Mouse (Mus musculus) midbrain, embryonic 12.5 days (tissue): Measurements from ENCODE around the gene Mbip. TPM values are rescaled to one million over a fixed set of nuclear protein-coding genes. Genes with fewer than 3 reads are reported as not detected.

ENCODE experiments used
- ATAC-seq: fragments of 200-750 bp; cut with Nextera tagmentation; 2 replicates; pipeline ENCODE4 v1.8.0; 2017; ENCODE audit warnings: low read depth, moderate TSS enrichment, moderate library complexity; ENCODE audit not compliant: low FRiP score
- H3K27ac ChIP-seq: fragments of 300-500 bp; sonication (generic); replicated peaks from 2 replicates; pipeline ENCODE4 v1.5.1; 2016; ENCODE audit warnings: mild to moderate bottlenecking
- H3K27me3 ChIP-seq: fragments of 300-500 bp; sonication (generic); 2 replicates; pipeline ENCODE4 v1.6.1; 2016; ENCODE audit warnings: mild to moderate bottlenecking
- H3K36me3 ChIP-seq: fragments of 300-500 bp; sonication (generic); 2 replicates; pipeline ENCODE4 v1.6.1; 2016
- H3K4me1 ChIP-seq: fragments of 300-500 bp; sonication (generic); 2 replicates; pipeline ENCODE4 v1.6.1; 2016
- H3K4me2 ChIP-seq: fragments of 300-500 bp; sonication (generic); replicated peaks from 2 replicates; pipeline ENCODE4 v1.6.1; 2016; ENCODE audit warnings: mild to moderate bottlenecking, moderate library complexity
- H3K4me3 ChIP-seq: fragments of 300-500 bp; sonication (generic); 2 replicates; pipeline ENCODE4 v1.5.1; 2016; ENCODE audit warnings: mild to moderate bottlenecking
- H3K9ac ChIP-seq: fragments of 300-500 bp; sonication (generic); replicated peaks from 2 replicates; pipeline ENCODE4 v1.6.1; 2016; ENCODE audit warnings: mild to moderate bottlenecking, moderate library complexity
- H3K9me3 ChIP-seq: fragments of 300-500 bp; sonication (generic); 2 replicates; pipeline ENCODE4 v1.6.1; 2016; ENCODE audit warnings: mild to moderate bottlenecking
- WGBS: fragments of 180-500 bp; shearing (Covaris S2); methylation state at CpG from one replicate; pipeline ENCODE4 v1.1.7; 2016; 5-methylcytosine and 5-hydroxymethylcytosine counted together
- polyA plus RNA-seq: library from polyadenylated mRNA; unstranded; fragments of >200 nt; fragmentation: Nextera tagmentation; extraction: Ambion mirVana; gene quantifications from 2 replicates; pipeline ENCODE4 v1.2.1, GENCODE M21; 2016

Mbip gene
- polyA plus RNA-seq = 47.6 and 49.3 TPM in 2 replicates

GRCm38 (mm10) chr12:56345367-56346089 is at the start of gene Mbip:
Gene Mbip (minus strand): TSS chr12:56345894.
- Histone ChIP-seq H3K9me3 (no peaks in the 10 kb centered on the region), H3K36me3 (no peaks in the 10 kb centered on the region), H3K27me3 (no peaks in the 10 kb centered on the region), H3K4me1 (peaks cover 4% of the 10 kb centered on the region; the same call in 1 of the 2 replicates), H3K4me3 (peak within 1 kb of the TSS; percentile 92), H3K4me2 (peak within 1 kb of the TSS; percentile 68), H3K9ac (peak within 1 kb of the TSS; percentile 88), H3K27ac (peak within 1 kb of the TSS; percentile 75)
- peak; percentile 100 for ATAC-seq
- 0% methylated on average over 37 of the region's 37 CpGs for WGBS

- peak; percentile 56; the same call in 1 of the 2 replicates for ATAC-seq
- H3K9ac ChIP-seq = no peak overlapping the region
- H3K36me3 ChIP-seq = no peaks in the 10 kb centered on the region
- H3K9me3 ChIP-seq = no peaks in the 10 kb centered on the region
- peaks cover 15% of the 10 kb centered on the region for H3K4me1 ChIP-seq
- WGBS = 45% methylated on average over 7 of the region's 7 CpGs
- H3K4me3 ChIP-seq = no peak overlapping the region
- H3K4me2 ChIP-seq = 0 out of 2 replicates have a peak overlapping the region, but pooled peaks have one; percentile 1
- no peak overlapping the region for H3K27ac ChIP-seq
- H3K27me3 ChIP-seq = peaks cover 5% of the 10 kb centered on the region; the same call in 1 of the 2 replicates
Observed at GRCm38 (mm10) chr12:56387647-56388205, 42.0 kb upstream of the Mbip start.

GRCm38 (mm10) chr12:56386955-56387646 is 41.4 kb upstream of the Mbip start:
- peaks cover 5% of the 10 kb centered on the region; the same call in 1 of the 2 replicates for H3K27me3 ChIP-seq

DNA sequence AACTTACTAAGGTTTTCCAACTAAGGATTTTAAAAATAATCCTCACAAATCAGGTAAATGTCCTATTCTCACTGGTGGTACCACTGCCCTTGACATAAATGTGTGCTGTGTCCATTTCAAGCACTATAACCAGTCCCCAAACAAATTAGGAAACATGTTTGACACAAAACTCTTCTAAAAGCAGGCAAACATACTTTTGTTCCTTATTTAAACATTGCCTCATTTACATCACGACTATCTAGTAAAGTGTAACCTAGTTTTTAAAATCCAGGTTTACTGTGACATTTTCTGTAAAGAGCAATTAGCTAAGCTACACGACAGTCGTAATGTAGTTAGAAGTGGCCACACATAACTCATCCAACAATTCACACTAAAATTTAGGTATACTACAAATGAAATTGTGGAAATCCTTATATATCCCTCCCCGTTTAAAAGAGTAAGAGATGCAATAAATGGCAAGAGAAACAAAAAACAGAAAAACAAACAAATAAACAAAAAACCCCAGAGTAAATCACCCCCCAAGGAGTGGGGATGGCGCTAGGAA is 851 bp downstream of the Mbip start:
- H3K4me2 ChIP-seq = peak overlapping the region; percentile 68
- H3K36me3 ChIP-seq = no peaks in the 10 kb centered on the region
- no peak overlapping the region for H3K27ac ChIP-seq
- no peak for ATAC-seq
- H3K4me1 ChIP-seq = peaks cover 4% of the 10 kb centered on the region; the same call in 1 of the 2 replicates
- 5% methylated on average over 5 of the region's 5 CpGs for WGBS
- no peaks in the 10 kb centered on the region for H3K27me3 ChIP-seq
- no peaks in the 10 kb centered on the region for H3K9me3 ChIP-seq
- H3K4me3 ChIP-seq = peak overlapping the region; percentile 92
- peak overlapping the region; percentile 88 for H3K9ac ChIP-seq

More at GRCm38 (mm10) chr12:56386955-56387646, 41.4 kb upstream of the Mbip start:
- 27% methylated on average over 6 of the region's 6 CpGs for WGBS
- H3K36me3 ChIP-seq = no peaks in the 10 kb centered on the region
- 0 out of 2 replicates have a peak overlapping the region, but pooled peaks have one; percentile 1 for H3K4me2 ChIP-seq
- no peak overlapping the region for H3K4me3 ChIP-seq
- H3K9me3 ChIP-seq = no peaks in the 10 kb centered on the region
- H3K27ac ChIP-seq = peak overlapping the region; percentile 7; the same call in 1 of the 2 replicates
- H3K9ac ChIP-seq = no peak overlapping the region
- H3K4me1 ChIP-seq = peaks cover 15% of the 10 kb centered on the region
- ATAC-seq = peak; percentile 54; the same call in 1 of the 2 replicates

GRCm38 (mm10) chr12:56339295-56340056 is 6.2 kb downstream of the Mbip start:
- H3K9me3 ChIP-seq = no peaks in the 10 kb centered on the region
- H3K27ac ChIP-seq = no peak overlapping the region
- H3K9ac ChIP-seq = no peak overlapping the region
- peaks cover 21% of the 10 kb centered on the region for H3K36me3 ChIP-seq
- H3K27me3 ChIP-seq = no peaks in the 10 kb centered on the region
- ATAC-seq = no peak
- 76% methylated on average over 8 of the region's 8 CpGs for WGBS
- no peak overlapping the region for H3K4me2 ChIP-seq
- H3K4me3 ChIP-seq = no peak overlapping the region
- H3K4me1 ChIP-seq = peaks cover 5% of the 10 kb centered on the region

DNA sequence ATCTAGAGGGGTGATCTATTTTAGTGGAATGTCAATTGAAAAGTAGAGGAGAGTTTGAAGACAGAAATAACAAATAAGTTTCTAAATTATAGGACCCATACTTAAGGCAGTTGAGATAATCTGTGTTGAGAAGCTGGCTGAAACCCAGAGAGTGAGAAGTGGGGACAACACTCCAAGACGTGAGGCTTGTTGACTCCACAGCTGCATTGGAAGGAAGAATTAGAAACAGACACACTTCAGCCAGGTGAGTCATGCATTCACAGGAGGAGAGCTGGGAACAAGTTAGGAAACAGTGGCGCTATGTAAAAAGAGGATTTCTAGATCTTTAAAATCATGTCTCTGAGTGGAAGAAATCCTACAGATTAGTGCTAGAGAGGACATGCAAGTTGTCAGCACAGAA is 12.2 kb downstream of the Mbip start:
- no peak for ATAC-seq
- Histone ChIP-seq H3K27ac (no peak overlapping the region), H3K9ac (no peak overlapping the region), H3K4me2 (no peak overlapping the region), H3K4me3 (no peak overlapping the region), H3K4me1 (no peaks in the 10 kb centered on the region), H3K9me3 (no peaks in the 10 kb centered on the region), H3K27me3 (no peaks in the 10 kb centered on the region), H3K36me3 (peaks cover 64% of the 10 kb centered on the region)
- 91% methylated on average over 2 of the region's 2 CpGs for whole genome bisulfite sequencing

GRCm38 (mm10) chr12:56332475-56332874 is 13.2 kb downstream of the Mbip start:
- Histone ChIP-seq H3K36me3 (peaks cover 71% of the 10 kb centered on the region), H3K9me3 (no peaks in the 10 kb centered on the region), H3K27me3 (no peaks in the 10 kb centered on the region), H3K4me2 (no peak overlapping the region), H3K27ac (no peak overlapping the region), H3K9ac (no peak overlapping the region), H3K4me3 (no peak overlapping the region), H3K4me1 (no peaks in the 10 kb centered on the region)
- 96% methylated on average over 3 of the region's 3 CpGs for WGBS
- ATAC-seq = no peak

DNA sequence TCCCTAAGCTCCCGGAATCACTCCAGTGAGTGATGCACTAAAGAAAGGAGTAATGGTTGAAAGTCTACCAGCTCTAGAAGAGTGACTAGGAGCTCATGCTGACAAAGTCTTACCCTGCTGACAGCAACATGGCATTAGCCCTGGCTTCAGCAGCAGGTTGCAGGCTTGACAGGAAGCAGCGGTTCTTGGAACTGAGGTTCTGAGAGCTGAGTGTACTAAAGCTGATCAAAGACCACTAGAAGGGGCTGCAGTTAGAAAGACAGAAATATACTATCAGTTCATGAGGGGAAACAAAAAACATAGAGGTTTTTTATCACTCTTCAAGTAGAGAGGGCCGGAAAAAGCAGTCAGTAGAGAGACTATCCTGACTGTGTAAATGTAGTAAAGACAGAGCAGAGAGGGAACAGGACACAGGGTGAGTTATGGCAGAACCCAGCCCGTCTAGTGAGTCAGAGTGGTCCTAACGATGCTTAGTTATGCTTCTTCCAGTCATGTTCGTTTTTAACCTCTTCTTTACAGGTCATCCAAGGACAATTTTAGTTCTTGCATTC is 18.2 kb downstream of the Mbip start:
- Histone ChIP-seq H3K4me3 (no peak overlapping the region), H3K9me3 (no peaks in the 10 kb centered on the region), H3K27ac (no peak overlapping the region), H3K9ac (no peak overlapping the region), H3K4me1 (no peaks in the 10 kb centered on the region), H3K27me3 (no peaks in the 10 kb centered on the region), H3K4me2 (no peak overlapping the region), H3K36me3 (peaks cover 50% of the 10 kb centered on the region)
- ATAC-seq = no peak
- WGBS = 93% methylated on average over 6 of the region's 6 CpGs

- ATAC-seq = no peak
- Histone ChIP-seq H3K27ac (no peak overlapping the region), H3K4me2 (no peak overlapping the region), H3K27me3 (no peaks in the 10 kb centered on the region), H3K9ac (no peak overlapping the region), H3K4me1 (no peaks in the 10 kb centered on the region), H3K4me3 (no peak overlapping the region), H3K9me3 (no peaks in the 10 kb centered on the region), H3K36me3 (peaks cover 42% of the 10 kb centered on the region)
- 90% methylated on average over 1 of the region's 1 CpGs for WGBS
Observed at GRCm38 (mm10) chr12:56325851-56326250, 19.8 kb downstream of the Mbip start.

DNA sequence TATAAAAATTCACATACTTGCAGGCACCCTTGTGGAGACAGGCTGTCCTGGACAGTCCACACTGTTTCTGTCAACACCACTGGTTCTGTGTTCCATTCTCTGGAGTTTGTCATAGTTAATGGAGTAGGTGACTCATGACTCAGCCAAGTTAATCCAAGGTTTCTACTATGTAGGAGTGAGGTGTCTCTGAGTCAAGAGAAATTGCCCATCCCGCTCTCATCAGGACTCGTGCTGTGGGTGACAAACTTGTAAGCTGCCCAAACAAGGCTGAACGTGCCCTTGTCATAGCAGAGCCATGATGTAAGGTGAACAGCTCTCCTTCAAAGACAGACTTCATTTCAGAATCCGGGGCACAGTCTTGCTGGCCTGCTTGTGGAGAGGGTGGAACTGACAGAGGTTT is 26.8 kb downstream of the Mbip start:
- no peak for ATAC-seq
- Histone ChIP-seq H3K4me3 (no peak overlapping the region), H3K27ac (no peak overlapping the region), H3K4me2 (no peak overlapping the region), H3K36me3 (no peaks in the 10 kb centered on the region), H3K4me1 (no peaks in the 10 kb centered on the region), H3K27me3 (no peaks in the 10 kb centered on the region), H3K9me3 (no peaks in the 10 kb centered on the region), H3K9ac (no peak overlapping the region)
- WGBS = 91% methylated on average over 4 of the region's 4 CpGs

DNA sequence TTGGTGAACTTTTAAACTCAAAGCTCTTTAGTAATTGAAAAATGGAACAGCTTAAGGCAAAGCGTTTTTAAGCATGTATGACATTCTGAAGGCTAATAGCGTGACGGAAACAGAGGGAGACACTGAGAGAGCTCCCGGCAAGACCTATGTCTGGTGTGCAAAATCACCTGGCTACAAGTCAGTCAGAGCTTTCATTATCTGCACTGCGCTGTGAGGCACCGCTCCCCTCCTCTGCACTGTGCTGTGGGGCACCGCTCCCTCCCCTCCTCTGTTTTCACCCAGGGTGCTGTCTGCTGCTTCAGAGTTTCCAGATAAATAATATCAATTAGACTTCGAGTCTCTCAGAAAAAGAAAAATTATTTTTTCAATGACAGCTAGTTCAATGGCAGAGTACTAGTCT is 27.6 kb downstream of the Mbip start:
- WGBS = 84% methylated on average over 8 of the region's 8 CpGs
- H3K4me1 ChIP-seq = no peaks in the 10 kb centered on the region
- no peak overlapping the region for H3K9ac ChIP-seq
- 0 out of 2 replicates have a peak, but pooled peaks cover 6% of the 10 kb centered on the region for H3K27me3 ChIP-seq
- no peak for ATAC-seq
- H3K27ac ChIP-seq = no peak overlapping the region
- H3K4me2 ChIP-seq = no peak overlapping the region
- H3K4me3 ChIP-seq = no peak overlapping the region
- no peaks in the 10 kb centered on the region for H3K36me3 ChIP-seq
- no peaks in the 10 kb centered on the region for H3K9me3 ChIP-seq
